Mouse (Mus musculus) kidney, postnatal 14 days (tissue): ENCODE data around the gene BC048679.
"Not testable (repeated sequence)": the region's sequence is repeated elsewhere in the genome, so short reads cannot be mapped to it uniquely, and the experiment has no call there.

Experiments used
- DNase-seq: peaks from one replicate; pipeline ENCODE4 v3.0.0; 2022; ENCODE audit warnings: mixed read lengths

The BC048679 gene

GRCm38 (mm10) chr7:81498181-81498580 is at the start of gene BC048679:
Gene BC048679, minus strand, starts transcription at chr7:81498281.
- DNase-seq, result no peak

GRCm38 (mm10) chr7:81542934-81543333 is 44.9 kb upstream of the BC048679 start:
- DNase-seq, result no peak

DNA sequence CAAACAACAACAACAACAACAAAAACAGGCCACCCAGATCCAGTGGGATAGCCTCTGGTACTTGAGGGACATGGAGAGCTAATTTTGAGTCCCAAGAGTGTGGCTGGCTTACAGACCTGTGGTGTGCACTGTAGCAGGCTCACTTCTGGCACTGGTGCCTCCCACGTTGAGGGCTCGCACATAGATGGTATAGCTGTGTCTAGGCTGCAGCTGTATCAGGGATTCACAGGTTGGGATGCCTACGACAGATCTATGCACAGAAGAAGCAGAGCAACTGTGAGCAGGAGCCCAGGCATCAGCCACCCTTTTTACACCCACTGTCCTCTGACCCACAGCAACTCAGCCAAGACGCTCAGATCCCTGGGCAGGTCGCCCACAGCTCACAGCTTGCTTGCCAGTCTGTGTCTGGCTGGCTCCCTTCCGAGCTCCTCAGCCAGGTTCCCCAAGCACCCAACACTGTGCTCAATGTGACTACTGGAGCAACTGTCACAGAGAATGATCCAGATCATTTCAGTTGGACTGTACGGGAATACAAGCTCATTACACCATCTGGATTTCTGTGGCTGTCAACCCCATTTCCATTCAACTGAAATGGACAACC is 43.9 kb upstream of the BC048679 start:
- peak; percentile 15 for DNase-seq

GRCm38 (mm10) chr7:81540999-81541398 is 42.9 kb upstream of the BC048679 start:
- no peak for DNase-seq

DNA sequence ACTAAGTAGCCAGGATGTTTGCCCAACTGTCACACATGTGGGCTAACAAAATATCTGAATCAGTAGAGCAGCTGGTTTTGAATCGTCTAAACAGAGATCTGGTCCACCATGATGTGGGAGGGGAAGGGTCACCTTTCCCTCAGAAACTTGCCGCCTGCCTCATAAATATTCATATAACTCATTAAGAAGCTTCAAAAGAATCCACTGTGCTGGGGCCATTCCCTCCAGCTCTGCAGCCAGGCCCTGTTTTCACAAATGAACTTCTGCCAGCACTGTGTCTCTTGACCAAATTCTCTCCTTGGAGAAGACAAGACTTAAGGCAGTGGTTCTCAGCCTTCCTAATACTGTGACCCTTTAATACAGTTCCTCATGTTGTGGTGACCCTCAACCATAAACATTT is 41.5 kb upstream of the BC048679 start:
- no peak for DNase-seq

- peak; percentile 32 for DNase-seq
These were observed 40.1 kb upstream of the BC048679 start for GRCm38 (mm10) chr7:81538070-81538675.

- no peak for DNase-seq
These were observed 38.4 kb upstream of the BC048679 start for GRCm38 (mm10) chr7:81536478-81536877.

DNA sequence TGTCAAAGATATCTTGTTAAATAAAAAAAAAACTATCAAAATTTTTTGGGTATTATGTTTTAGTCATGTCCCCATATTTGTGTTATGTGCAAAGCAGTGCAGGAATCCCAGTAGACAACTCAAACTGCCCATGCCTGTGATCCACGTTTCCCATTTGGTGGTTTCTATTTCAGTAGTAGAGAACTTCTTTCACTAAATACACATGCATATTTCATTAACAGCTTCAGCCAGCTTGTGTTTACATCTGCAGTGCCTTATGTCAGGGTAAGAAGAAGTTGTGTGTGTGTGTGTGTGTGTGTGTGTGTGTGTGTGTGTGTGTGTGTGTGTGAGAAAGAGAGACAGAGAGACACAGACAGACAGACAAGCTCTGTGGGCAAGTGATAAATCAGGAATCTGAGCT is 33.4 kb upstream of the BC048679 start:
- no peak for DNase-seq

DNA sequence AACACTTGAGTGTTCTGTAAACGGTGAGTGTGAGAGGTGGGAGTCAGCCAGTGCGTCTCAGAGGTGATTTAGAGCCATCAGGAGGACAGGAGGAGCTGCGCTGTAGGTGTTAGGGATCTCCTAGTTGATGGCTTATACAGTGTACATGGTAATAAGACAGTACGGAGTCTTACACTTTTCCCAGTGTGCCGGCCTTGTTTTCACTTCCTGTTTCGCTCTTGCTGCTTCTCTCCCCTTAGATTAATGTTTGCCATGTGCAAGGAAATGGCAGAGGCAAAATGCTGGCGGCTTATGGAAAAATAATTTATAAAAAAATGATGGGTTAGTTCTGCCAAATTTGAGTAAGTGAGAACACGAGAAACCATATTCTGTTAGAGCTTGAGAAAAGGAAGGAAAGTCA is 30.8 kb upstream of the BC048679 start:
- DNase-seq, result no peak

DNA sequence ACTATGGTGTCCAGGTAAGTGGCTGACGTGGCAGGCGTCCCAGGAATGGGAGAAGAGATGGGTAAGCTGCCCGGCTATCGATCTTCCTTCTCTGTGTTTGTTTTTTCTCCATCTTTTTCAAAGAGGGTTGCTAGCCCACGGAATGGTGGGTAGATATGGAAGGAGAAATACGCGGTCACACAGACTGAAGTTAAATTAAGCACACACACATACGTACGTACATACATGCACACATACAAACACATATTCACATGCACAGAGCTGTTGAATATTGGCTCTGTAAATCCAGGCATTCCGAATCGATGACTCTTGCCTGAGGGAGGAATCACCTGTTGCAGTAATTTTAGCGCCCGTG is 25.6 kb upstream of the BC048679 start:
- no peak for DNase-seq

DNA sequence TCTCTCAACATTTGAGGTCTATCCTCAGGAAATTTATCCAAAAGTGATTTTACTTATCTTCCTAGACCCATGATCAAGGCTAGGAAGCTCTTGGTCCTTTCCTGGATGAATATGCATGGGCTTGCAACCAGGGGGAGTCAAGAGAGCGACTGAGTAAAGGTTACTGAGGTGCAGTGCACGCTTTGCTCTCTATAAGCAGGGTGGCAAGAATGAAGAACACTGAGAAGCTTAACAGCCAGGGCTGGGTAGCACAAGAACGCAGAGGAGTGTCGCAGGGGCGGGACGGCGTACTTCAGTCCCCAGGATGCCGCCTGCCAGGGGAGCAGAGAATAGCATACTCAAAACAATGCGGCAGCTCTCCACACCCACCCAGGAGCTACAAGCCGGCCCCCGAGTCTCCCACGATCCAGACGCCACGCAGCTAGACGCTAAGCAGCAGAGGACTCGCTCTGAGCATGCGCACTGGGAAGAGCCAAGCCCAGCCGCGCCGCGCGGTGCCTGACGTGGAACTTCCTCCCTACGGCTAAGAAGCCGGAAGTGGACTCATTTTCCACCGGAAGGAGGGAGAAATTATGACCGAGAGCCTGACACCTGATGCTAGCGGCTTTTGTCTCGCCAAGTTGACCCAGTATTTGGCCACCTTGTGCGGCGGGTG is 25.1 kb upstream of the BC048679 start:
- peak; percentile 92 for DNase-seq

GRCm38 (mm10) chr7:81516154-81517030 is 18.3 kb upstream of the BC048679 start:
- DNase-seq, result peak; percentile 20

- DNase-seq, result no peak
These were observed 17.0 kb upstream of the BC048679 start for GRCm38 (mm10) chr7:81514906-81515590.

DNA sequence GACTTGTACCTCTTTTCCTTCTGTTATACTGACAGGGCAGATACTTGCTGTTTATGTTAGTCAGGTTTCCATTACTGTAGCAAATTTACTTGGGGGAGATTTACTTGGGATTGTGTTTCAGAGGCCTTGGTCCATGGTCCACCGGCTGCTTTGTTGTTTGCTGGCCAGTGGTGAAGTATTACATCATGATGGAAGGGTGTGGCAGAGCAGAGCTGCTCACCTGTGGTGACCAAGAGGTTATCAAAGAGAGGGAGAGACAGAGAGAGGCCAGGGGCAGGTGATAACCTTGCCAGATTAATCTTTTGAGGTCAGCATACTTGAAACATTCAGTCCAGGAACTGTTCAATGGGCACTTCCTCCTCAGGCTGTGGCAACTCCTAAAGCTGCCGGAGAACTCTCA is 3.0 kb upstream of the BC048679 start:
- no peak for DNase-seq

DNA sequence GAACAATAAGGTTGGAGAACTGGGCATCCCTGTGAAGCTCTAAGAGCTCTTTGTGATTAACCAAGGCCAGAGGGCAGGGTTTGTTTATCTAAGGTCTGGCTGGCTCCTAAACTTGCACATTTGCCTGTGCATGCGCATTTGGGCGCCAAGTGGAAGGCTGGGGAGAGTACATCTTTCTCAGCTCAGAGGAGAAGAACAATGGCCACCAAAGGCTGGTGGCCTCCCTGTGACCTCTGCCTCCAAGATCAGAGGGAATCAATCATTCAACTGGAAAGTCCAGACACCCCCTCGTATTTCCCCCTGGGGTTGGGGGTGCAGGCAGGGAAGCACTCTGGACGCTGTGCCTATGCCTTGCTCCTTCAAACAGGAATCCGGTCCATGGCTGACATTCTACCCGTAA is 910 bp downstream of the BC048679 start:
- no peak for DNase-seq

DNA sequence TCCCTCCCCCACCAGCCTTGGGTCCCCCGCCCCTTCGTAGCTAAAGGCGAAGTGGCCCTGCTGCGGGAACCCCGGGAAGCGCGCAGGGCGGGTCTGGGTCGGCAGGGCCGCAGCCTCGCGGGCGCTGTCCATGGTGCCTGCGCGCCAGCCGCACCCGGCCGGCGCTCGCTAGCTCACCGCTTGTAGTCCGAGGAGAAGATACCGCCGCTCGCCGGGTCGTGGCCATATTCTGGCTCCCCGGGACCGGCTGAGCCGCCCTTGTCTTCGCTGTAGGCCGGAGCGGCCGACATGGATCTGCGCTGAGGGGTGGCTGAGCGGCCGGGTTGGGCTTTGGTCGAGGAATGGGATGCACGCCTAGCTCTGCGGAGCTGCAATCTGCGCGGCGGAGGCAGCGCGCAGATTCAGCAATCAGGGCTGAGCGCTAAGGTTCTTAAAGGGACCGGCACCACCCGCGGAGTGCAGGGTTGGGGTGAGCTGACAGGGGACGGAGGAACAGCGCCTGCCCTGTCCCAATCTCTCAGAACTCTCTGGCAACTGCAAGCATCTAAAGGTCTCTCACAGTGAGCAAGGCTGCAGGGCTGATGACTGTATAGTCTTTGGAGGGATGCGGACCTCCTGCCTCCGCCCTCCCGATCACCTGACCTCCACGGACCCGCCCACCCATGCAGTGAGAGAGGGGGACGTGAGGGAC is 4.6 kb downstream of the BC048679 start, which contains the start of gene Ap3b2:
Ap3b2 (minus strand) TSS at position 595 of the 691 bp plus-strand sequence.
- peak; percentile 75 for DNase-seq

GRCm38 (mm10) chr7:81492628-81493027 is 5.5 kb downstream of the BC048679 start:
- no peak for DNase-seq

GRCm38 (mm10) chr7:81489649-81490048 is 8.4 kb downstream of the BC048679 start:
- DNase-seq, result no peak

DNA sequence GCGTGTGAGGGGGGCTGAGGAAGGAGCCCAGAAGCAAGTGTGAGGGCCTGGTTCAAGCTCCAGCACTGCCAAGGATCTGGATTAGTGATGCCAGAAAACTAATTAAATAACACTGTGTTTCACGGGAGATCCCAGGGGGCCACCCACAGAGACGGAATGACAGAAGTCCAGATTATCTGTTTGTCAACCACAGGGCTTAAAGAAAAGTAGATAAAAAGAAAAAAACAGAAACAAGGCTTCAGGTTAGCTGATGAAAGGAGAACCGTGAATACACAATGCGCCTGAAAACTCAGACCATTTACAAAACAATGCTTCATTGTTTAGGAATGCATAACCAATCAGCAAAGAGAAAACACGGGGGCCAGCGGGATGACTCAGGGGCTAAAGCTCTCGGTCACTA is 17.3 kb downstream of the BC048679 start:
- DNase-seq, result no peak

DNA sequence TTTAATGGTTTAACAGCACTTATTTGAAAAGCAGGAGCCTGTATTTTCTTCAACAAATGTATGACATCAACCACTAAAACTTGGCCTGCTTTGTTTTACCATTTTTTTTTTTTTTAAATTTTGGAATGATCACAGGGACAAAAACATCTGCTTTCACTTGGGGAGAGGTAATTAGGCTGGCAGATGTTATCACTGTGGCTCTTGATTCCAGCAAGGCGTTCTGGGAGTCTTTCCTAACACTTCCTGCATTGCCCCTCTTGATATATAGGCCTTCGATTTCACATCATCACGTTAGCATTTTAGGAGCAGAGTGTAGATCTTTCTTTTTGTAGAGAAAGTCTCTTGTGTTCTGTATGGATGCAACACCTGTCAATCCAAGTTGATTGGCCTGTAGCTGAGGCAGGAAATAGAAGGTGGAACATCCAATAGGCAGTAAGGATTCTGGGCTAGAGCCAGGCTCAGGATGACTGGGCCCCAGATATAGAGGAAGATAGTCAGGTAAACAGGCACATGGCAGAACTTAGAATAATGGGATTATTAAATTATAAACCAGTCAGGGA is 18.5 kb downstream of the BC048679 start:
- DNase-seq, result no peak

DNA sequence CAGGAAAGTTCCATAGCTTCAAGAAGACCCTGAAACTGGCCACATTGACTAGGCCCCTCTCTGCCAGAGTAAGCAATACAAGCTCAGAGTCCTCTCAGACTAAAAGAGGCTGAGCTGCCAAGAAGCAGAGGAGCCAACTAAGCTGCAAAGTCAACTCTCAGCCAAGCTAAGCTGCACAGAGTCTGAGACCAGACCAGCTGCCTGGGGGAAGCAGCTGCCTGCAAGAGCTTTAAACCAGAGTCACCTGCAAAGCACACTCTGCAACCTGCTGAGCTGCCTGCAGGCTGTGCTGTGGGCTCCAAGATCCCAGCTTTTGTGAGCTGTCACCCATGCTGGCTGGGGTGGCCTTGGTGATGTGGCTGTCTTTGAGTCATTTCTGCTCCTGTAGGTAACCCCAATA is 19.8 kb downstream of the BC048679 start:
- DNase-seq, result not testable (repeated sequence)

GRCm38 (mm10) chr7:81476833-81477232 is 21.2 kb downstream of the BC048679 start:
- DNase-seq, result no peak
